Mouse (Mus musculus): ENCODE data around the gene Stk33. TPM values are rescaled to one million over a fixed set of nuclear protein-coding genes. Genes with fewer than 3 reads are reported as not detected.

The Stk33 gene
- polyA plus RNA-seq (2015; fragmentation: Nextera tagmentation; extraction: Ambion mirVana): 8.8 and 9.0 TPM in 2 replicates

- no peaks in the 10 kb centered on the region for H3K36me3 ChIP-seq (ENCODE audit: poor library complexity, severe bottlenecking)
- peak; percentile 82 for ATAC-seq
- WGBS: under 1% methylated on average over 62 of the region's 62 CpGs
Measured at GRCm38 (mm10) chr7:109438781-109439591, at the start of gene Stk33. Gene Stk33, minus strand, starts transcription at chr7:109439081.

GRCm38 (mm10) chr7:109484221-109484620 lies 45.3 kb upstream of the Stk33 start:
- ATAC-seq: no peak
- no peak overlapping the region for H3K4me2 ChIP-seq
- WGBS: 77% methylated on average over 5 of the region's 5 CpGs
- H3K9ac ChIP-seq: no peak overlapping the region
- H3K27me3 ChIP-seq: no peaks in the 10 kb centered on the region
- H3K9me3 ChIP-seq (replicated peaks): no peaks in the 10 kb centered on the region
- 0 out of 2 replicates have a peak, but pooled peaks cover 5% of the 10 kb centered on the region for H3K4me1 ChIP-seq
- H3K4me3 ChIP-seq: no peak overlapping the region
- no peaks in the 10 kb centered on the region for H3K36me3 ChIP-seq (ENCODE audit: poor library complexity, severe bottlenecking)
- no peak overlapping the region for H3K27ac ChIP-seq

More at GRCm38 (mm10) chr7:109438781-109439591, at the start of gene Stk33:
- Histone ChIP-seq H3K27ac (peak within 1 kb of the TSS; percentile 88), H3K4me1 (peaks cover 26% of the 10 kb centered on the region; the same call in 1 of the 2 replicates), H3K9me3 (replicated peaks) (no peaks in the 10 kb centered on the region), H3K9ac (peak within 1 kb of the TSS; percentile 75), H3K4me2 (peak within 1 kb of the TSS; percentile 90), H3K27me3 (peaks cover 11% of the 10 kb centered on the region; the same call in 1 of the 2 replicates), H3K4me3 (peak within 1 kb of the TSS; percentile 54)

- no peak overlapping the region for H3K27ac ChIP-seq
- H3K9me3 ChIP-seq (replicated peaks): no peaks in the 10 kb centered on the region
- ATAC-seq: no peak
- H3K4me2 ChIP-seq: peak overlapping the region; percentile 31
- H3K4me1 ChIP-seq: 0 out of 2 replicates have a peak, but pooled peaks cover 5% of the 10 kb centered on the region
- H3K27me3 ChIP-seq: no peaks in the 10 kb centered on the region
- H3K4me3 ChIP-seq: no peak overlapping the region
- no peaks in the 10 kb centered on the region for H3K36me3 ChIP-seq (ENCODE audit: poor library complexity, severe bottlenecking)
- H3K9ac ChIP-seq: no peak overlapping the region
- WGBS: 17% methylated on average over 7 of the region's 7 CpGs
Measured at GRCm38 (mm10) chr7:109480765-109481197, 41.9 kb upstream of the Stk33 start.

GRCm38 (mm10) chr7:109477926-109478325 lies 39.0 kb upstream of the Stk33 start:
- WGBS: 89% methylated on average over 3 of the region's 3 CpGs

GRCm38 (mm10) chr7:109470700-109471099 lies 31.8 kb upstream of the Stk33 start:
- Histone ChIP-seq H3K27ac (no peak overlapping the region), H3K27me3 (no peaks in the 10 kb centered on the region), H3K9ac (no peak overlapping the region), H3K36me3 (ENCODE audit: poor library complexity, severe bottlenecking) (no peaks in the 10 kb centered on the region), H3K9me3 (replicated peaks) (no peaks in the 10 kb centered on the region), H3K4me2 (no peak overlapping the region), H3K4me1 (no peaks in the 10 kb centered on the region), H3K4me3 (no peak overlapping the region)
- ATAC-seq: no peak
- 75% methylated on average over 4 of the region's 4 CpGs for WGBS

More at GRCm38 (mm10) chr7:109477926-109478325, 39.0 kb upstream of the Stk33 start:
- H3K27ac ChIP-seq: no peak overlapping the region
- H3K9me3 ChIP-seq (replicated peaks): no peaks in the 10 kb centered on the region
- H3K4me3 ChIP-seq: no peak overlapping the region
- H3K27me3 ChIP-seq: no peaks in the 10 kb centered on the region
- H3K4me1 ChIP-seq: 0 out of 2 replicates have a peak, but pooled peaks cover 5% of the 10 kb centered on the region
- H3K36me3 ChIP-seq (ENCODE audit: poor library complexity, severe bottlenecking): no peaks in the 10 kb centered on the region
- H3K4me2 ChIP-seq: no peak overlapping the region
- no peak for ATAC-seq
- H3K9ac ChIP-seq: no peak overlapping the region

GRCm38 (mm10) chr7:109468262-109468701 lies 29.4 kb upstream of the Stk33 start:
- ATAC-seq: no peak
- no peak overlapping the region for H3K9ac ChIP-seq

GRCm38 (mm10) chr7:109467591-109467990 lies 28.7 kb upstream of the Stk33 start:
- Histone ChIP-seq H3K36me3 (ENCODE audit: poor library complexity, severe bottlenecking) (no peaks in the 10 kb centered on the region), H3K4me2 (no peak overlapping the region), H3K9me3 (replicated peaks) (no peaks in the 10 kb centered on the region), H3K27ac (no peak overlapping the region), H3K4me3 (no peak overlapping the region), H3K9ac (no peak overlapping the region), H3K4me1 (no peaks in the 10 kb centered on the region), H3K27me3 (no peaks in the 10 kb centered on the region)
- 56% methylated on average over 2 of the region's 2 CpGs for WGBS
- no peak for ATAC-seq

More at GRCm38 (mm10) chr7:109468262-109468701, 29.4 kb upstream of the Stk33 start:
- H3K27ac ChIP-seq: no peak overlapping the region
- H3K4me3 ChIP-seq: no peak overlapping the region
- WGBS: 47% methylated on average over 6 of the region's 6 CpGs
- H3K36me3 ChIP-seq (ENCODE audit: poor library complexity, severe bottlenecking): no peaks in the 10 kb centered on the region
- no peaks in the 10 kb centered on the region for H3K4me1 ChIP-seq
- H3K9me3 ChIP-seq (replicated peaks): no peaks in the 10 kb centered on the region
- H3K4me2 ChIP-seq: no peak overlapping the region
- no peaks in the 10 kb centered on the region for H3K27me3 ChIP-seq

GRCm38 (mm10) chr7:109460698-109461097 lies 21.8 kb upstream of the Stk33 start:
- Histone ChIP-seq H3K27me3 (no peaks in the 10 kb centered on the region), H3K9me3 (replicated peaks) (no peaks in the 10 kb centered on the region), H3K36me3 (ENCODE audit: poor library complexity, severe bottlenecking) (no peaks in the 10 kb centered on the region), H3K4me1 (no peaks in the 10 kb centered on the region), H3K27ac (no peak overlapping the region), H3K4me3 (no peak overlapping the region), H3K9ac (no peak overlapping the region), H3K4me2 (no peak overlapping the region)
- no peak for ATAC-seq
- 87% methylated on average over 8 of the region's 8 CpGs for WGBS

- no peak overlapping the region for H3K27ac ChIP-seq
- ATAC-seq: no peak
- no peaks in the 10 kb centered on the region for H3K9me3 ChIP-seq (replicated peaks)
- H3K4me1 ChIP-seq: no peaks in the 10 kb centered on the region
- no peak overlapping the region for H3K4me3 ChIP-seq
- 77% methylated on average over 6 of the region's 6 CpGs for WGBS
- no peak overlapping the region for H3K4me2 ChIP-seq
- no peaks in the 10 kb centered on the region for H3K27me3 ChIP-seq
- no peaks in the 10 kb centered on the region for H3K36me3 ChIP-seq (ENCODE audit: poor library complexity, severe bottlenecking)
- H3K9ac ChIP-seq: no peak overlapping the region
Measured at GRCm38 (mm10) chr7:109456563-109456962, 17.7 kb upstream of the Stk33 start.

GRCm38 (mm10) chr7:109455748-109456147 lies 16.9 kb upstream of the Stk33 start:
- H3K4me1 ChIP-seq: no peaks in the 10 kb centered on the region
- H3K4me2 ChIP-seq: no peak overlapping the region
- H3K36me3 ChIP-seq (ENCODE audit: poor library complexity, severe bottlenecking): no peaks in the 10 kb centered on the region
- no peak overlapping the region for H3K27ac ChIP-seq
- no peak for ATAC-seq
- H3K9ac ChIP-seq: no peak overlapping the region
- H3K4me3 ChIP-seq: no peak overlapping the region
- H3K27me3 ChIP-seq: no peaks in the 10 kb centered on the region
- 63% methylated on average over 2 of the region's 2 CpGs for WGBS
- no peaks in the 10 kb centered on the region for H3K9me3 ChIP-seq (replicated peaks)

- Histone ChIP-seq H3K4me2 (no peak overlapping the region), H3K4me1 (no peaks in the 10 kb centered on the region), H3K9ac (no peak overlapping the region), H3K27ac (no peak overlapping the region), H3K9me3 (replicated peaks) (no peaks in the 10 kb centered on the region), H3K4me3 (no peak overlapping the region), H3K36me3 (ENCODE audit: poor library complexity, severe bottlenecking) (no peaks in the 10 kb centered on the region), H3K27me3 (no peaks in the 10 kb centered on the region)
- no peak for ATAC-seq
- 90% methylated on average over 9 of the region's 9 CpGs for WGBS
Measured at GRCm38 (mm10) chr7:109454856-109455255, 16.0 kb upstream of the Stk33 start.

GRCm38 (mm10) chr7:109448060-109448459 lies 9.2 kb upstream of the Stk33 start:
- 45% methylated on average over 2 of the region's 2 CpGs for WGBS
- H3K9ac ChIP-seq: no peak overlapping the region

More at GRCm38 (mm10) chr7:109448060-109448459, 9.2 kb upstream of the Stk33 start:
- Histone ChIP-seq H3K27ac (no peak overlapping the region), H3K27me3 (0 out of 2 replicates have a peak, but pooled peaks cover 4% of the 10 kb centered on the region), H3K36me3 (ENCODE audit: poor library complexity, severe bottlenecking) (no peaks in the 10 kb centered on the region), H3K4me2 (no peak overlapping the region), H3K9me3 (replicated peaks) (no peaks in the 10 kb centered on the region), H3K4me3 (no peak overlapping the region), H3K4me1 (no peaks in the 10 kb centered on the region)
- ATAC-seq: no peak
